Mouse (Mus musculus) kidney, postnatal 0 days (tissue): Measurements from ENCODE around the gene Cdk8. TPM values are rescaled to one million over a fixed set of nuclear protein-coding genes. Genes with fewer than 3 reads are reported as not detected.

Source experiments
- ATAC-seq: fragments of 200-750 bp; cut with Nextera tagmentation; replicated peaks from 2 replicates; pipeline ENCODE4 v1.8.0; 2017; ENCODE audit warnings: low read depth, moderate number of reproducible peaks, moderate TSS enrichment, moderate library complexity; ENCODE audit not compliant: low FRiP score
- DNase-seq: peaks from one replicate; pipeline ENCODE4 v3.0.0-alpha.2; 2016; ENCODE audit warnings: low spot score
- H3K27ac ChIP-seq: fragments of 300-500 bp; sonication (generic); 2 replicates; pipeline ENCODE4 v1.5.1; 2014; ENCODE audit warnings: mild to moderate bottlenecking
- H3K27me3 ChIP-seq: fragments of 300-500 bp; sonication (generic); 2 replicates; pipeline ENCODE4 v1.6.1; 2014; ENCODE audit warnings: low read length, mixed read lengths; ENCODE audit not compliant: insufficient read depth
- H3K36me3 ChIP-seq: fragments of 300-500 bp; sonication (generic); 2 replicates; pipeline ENCODE4 v1.6.1; 2014; ENCODE audit warnings: low read length, mixed read lengths; ENCODE audit not compliant: insufficient read depth
- H3K4me1 ChIP-seq: fragments of 300-500 bp; sonication (generic); replicated peaks from 2 replicates; pipeline ENCODE4 v1.6.1; 2014; ENCODE audit warnings: antibody characterized with exemption, low read length, mixed read lengths; ENCODE audit not compliant: insufficient read depth
- H3K4me2 ChIP-seq: fragments of 300-500 bp; sonication (generic); 2 replicates; pipeline ENCODE4 v1.6.1; 2014; ENCODE audit warnings: mild to moderate bottlenecking, low read length, moderate library complexity, mixed read lengths
- H3K4me3 ChIP-seq: fragments of 300-500 bp; sonication (generic); replicated peaks from 2 replicates; pipeline ENCODE4 v1.5.1; 2014; ENCODE audit warnings: low read depth, low read length
- H3K9ac ChIP-seq: fragments of 300-500 bp; sonication (generic); 2 replicates; pipeline ENCODE4 v1.6.1; 2014; ENCODE audit warnings: low read depth, low read length
- H3K9me3 ChIP-seq: fragments of 300-500 bp; sonication (generic); replicated peaks from 2 replicates; pipeline ENCODE4 v1.6.1; 2016; ENCODE audit warnings: low read length, inconsistent platforms, mixed read lengths
- CTCF ChIP-seq: IDR thresholded peaks from 2 replicates; pipeline ENCODE4 v1.5.1; 2016; ENCODE audit warnings: antibody characterized with exemption, low read depth, mild to moderate bottlenecking, moderate library complexity
- WGBS: fragments of 180-500 bp; shearing (Covaris S2); extraction: QIAGEN DNeasy Blood & Tissue Kit; methylation state at CpG from one replicate; pipeline ENCODE4 v1.1.7; 2014; 5-methylcytosine and 5-hydroxymethylcytosine counted together
- polyA plus RNA-seq: library from polyadenylated mRNA; unstranded; fragments of >200 nt; fragmentation: Nextera tagmentation; extraction: Ambion mirVana; gene quantifications from 2 replicates; pipeline ENCODE4 v1.2.1, GENCODE M21; 2015

Gene Cdk8
- polyA plus RNA-seq, 1 experiment from 2014 or later = 18.1 TPM

DNA sequence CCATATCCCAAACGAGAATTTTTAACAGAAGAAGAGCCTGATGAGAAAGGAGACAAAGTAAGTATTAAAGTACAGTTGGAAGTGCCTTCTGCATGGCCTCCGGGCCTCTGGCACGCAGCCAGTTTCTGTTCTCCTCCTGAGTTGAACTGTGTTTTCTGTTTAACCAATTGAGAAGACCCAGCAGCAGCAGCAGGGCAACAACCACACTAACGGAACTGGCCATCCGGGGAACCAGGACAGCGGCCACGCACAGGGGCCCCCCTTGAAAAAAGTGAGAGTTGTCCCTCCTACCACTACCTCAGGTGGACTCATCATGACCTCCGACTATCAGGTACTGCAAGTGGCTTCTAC, 68.5 kb downstream of the Cdk8 start:
- H3K9ac ChIP-seq = no peak overlapping the region
- no peak for TF ChIP-seq CTCF
- H3K4me3 ChIP-seq = no peak overlapping the region
- H3K9me3 ChIP-seq = no peaks in the 10 kb centered on the region
- no peak for ATAC-seq
- no peaks in the 10 kb centered on the region for H3K4me1 ChIP-seq
- H3K4me2 ChIP-seq = no peak overlapping the region
- H3K27ac ChIP-seq = no peak overlapping the region
- DNase-seq = no peak
- peaks cover 23% of the 10 kb centered on the region for H3K36me3 ChIP-seq
- 79% methylated on average over 8 of the region's 8 CpGs for WGBS
- no peaks in the 10 kb centered on the region for H3K27me3 ChIP-seq

DNA sequence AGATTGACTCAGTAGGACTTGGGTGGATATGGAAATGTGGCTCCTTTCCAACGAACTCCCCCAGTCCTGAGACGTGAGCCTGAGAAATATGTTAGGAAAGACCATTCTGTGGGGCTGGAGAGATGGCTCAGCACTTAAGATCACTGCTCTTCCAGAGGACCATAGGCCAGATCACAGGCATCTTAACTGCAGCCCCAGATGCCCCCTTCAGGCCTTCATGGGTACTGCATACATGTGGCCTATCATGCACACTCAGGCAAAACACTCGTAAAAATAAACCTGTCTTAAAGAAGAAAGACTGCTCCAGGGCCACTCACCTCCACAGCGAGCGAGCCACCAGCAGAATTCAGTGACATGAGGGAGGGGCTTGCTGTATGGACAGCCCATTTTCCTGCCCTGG, 72.4 kb downstream of the Cdk8 start:
- Histone ChIP-seq H3K9me3 (no peaks in the 10 kb centered on the region), H3K36me3 (peaks cover 6% of the 10 kb centered on the region; the same call in 1 of the 2 replicates), H3K4me1 (no peaks in the 10 kb centered on the region), H3K4me2 (no peak overlapping the region), H3K9ac (no peak overlapping the region), H3K27ac (no peak overlapping the region), H3K27me3 (no peaks in the 10 kb centered on the region), H3K4me3 (no peak overlapping the region)
- ATAC-seq = peak; percentile 63
- peak; percentile 81 for TF ChIP-seq CTCF
- peak; percentile 61 for DNase-seq
- 84% methylated on average over 5 of the region's 5 CpGs for WGBS

DNA sequence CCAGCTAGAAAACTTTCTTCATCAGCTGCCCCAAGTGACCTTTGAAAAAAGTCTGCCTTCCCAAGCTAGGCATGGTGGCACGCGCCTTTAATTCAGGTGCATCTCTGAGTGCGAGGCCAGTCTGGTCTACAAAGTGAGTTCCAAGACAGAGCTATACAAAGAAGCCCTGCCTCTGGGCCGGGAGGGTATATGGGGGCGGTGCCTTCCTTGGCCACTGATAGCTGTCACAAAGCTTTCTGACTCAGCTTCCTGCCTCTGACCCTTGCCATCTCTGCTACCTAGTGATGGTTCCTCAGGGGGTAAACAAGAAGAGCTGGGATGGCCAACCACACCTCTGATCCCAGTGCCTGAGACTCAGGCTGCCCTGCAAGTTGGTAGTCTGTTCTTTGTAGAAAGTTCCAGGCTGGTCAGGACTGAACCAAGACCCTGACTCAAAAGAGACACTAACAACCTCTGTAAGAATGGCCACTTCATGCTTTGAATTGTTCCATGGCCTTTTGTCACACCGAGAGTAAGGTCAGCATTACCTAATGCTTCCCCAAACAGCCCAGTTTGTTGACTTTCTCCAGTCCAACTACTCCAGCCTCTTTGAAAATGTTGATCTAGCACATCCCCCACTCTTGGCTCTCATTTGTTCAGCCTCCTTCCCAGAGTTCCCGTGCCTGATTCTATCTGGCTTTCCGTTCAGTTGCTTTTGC, 76.2 kb downstream of the Cdk8 start:
- Histone ChIP-seq H3K4me2 (no peak overlapping the region), H3K27me3 (no peaks in the 10 kb centered on the region), H3K9ac (no peak overlapping the region), H3K4me3 (no peak overlapping the region), H3K27ac (no peak overlapping the region), H3K36me3 (no peaks in the 10 kb centered on the region; the same call in 1 of the 2 replicates), H3K9me3 (no peaks in the 10 kb centered on the region), H3K4me1 (no peaks in the 10 kb centered on the region)
- WGBS = 70% methylated on average over 8 of the region's 8 CpGs
- ATAC-seq (no peak), DNase-seq (no peak)
- no peak for TF ChIP-seq CTCF

DNA sequence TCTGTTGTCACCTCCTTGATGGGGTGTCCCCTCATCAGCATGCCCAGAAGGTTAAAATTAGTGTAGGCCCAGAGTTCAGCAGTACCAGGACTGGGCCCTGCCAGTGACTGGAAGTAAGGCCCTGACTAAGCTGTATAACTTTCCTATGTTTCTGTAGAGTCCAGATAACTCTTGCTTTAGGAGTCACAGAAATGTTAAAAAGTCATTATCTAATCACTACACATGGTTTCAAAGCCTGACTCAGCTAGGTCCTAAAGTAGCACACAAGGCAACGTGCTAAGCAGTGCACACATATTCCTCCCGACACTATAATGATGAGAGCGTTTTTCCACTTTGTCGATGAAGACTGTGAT, 76.7 kb downstream of the Cdk8 start:
- no peak overlapping the region for H3K27ac ChIP-seq

DNA sequence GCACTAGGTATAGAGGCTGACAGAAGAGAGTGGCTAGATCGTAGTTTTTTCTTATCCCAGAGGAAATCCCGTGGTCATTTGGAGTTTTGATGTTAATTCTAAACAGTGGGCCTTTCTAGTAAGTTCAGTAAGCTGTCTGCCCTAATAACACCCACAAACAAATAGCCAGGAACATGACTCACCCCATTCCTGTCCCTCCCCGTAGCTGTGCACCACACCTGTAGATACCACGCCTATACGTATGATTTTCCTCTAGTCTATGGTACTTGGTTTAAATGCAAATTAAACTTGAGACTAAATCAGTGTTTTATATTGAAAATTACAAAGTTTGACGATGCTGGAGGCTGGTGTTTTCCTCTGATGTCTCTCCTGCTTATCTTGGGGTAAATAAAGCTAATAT, 83.5 kb downstream of the Cdk8 start:
- no peaks in the 10 kb centered on the region for H3K36me3 ChIP-seq
- H3K4me1 ChIP-seq = peaks cover 22% of the 10 kb centered on the region; the same call in 1 of the 2 replicates
- 74% methylated on average over 6 of the region's 6 CpGs for WGBS
- H3K4me3 ChIP-seq = no peak overlapping the region
- no peaks in the 10 kb centered on the region for H3K27me3 ChIP-seq
- DNase-seq = no peak
- H3K9me3 ChIP-seq = no peaks in the 10 kb centered on the region
- TF ChIP-seq CTCF = no peak
- no peak for ATAC-seq
- no peak overlapping the region for H3K27ac ChIP-seq
- H3K9ac ChIP-seq = no peak overlapping the region
- H3K4me2 ChIP-seq = no peak overlapping the region

More for the DNA sequence above, 76.7 kb downstream of the Cdk8 start:
- TF ChIP-seq CTCF = no peak
- no peaks in the 10 kb centered on the region; the same call in 1 of the 2 replicates for H3K36me3 ChIP-seq
- H3K4me1 ChIP-seq = no peaks in the 10 kb centered on the region
- H3K4me3 ChIP-seq = no peak overlapping the region
- 96% methylated on average over 4 of the region's 4 CpGs for WGBS
- H3K4me2 ChIP-seq = no peak overlapping the region
- ATAC-seq (no peak), DNase-seq (no peak)
- no peak overlapping the region for H3K9ac ChIP-seq
- H3K27me3 ChIP-seq = no peaks in the 10 kb centered on the region
- H3K9me3 ChIP-seq = no peaks in the 10 kb centered on the region

DNA sequence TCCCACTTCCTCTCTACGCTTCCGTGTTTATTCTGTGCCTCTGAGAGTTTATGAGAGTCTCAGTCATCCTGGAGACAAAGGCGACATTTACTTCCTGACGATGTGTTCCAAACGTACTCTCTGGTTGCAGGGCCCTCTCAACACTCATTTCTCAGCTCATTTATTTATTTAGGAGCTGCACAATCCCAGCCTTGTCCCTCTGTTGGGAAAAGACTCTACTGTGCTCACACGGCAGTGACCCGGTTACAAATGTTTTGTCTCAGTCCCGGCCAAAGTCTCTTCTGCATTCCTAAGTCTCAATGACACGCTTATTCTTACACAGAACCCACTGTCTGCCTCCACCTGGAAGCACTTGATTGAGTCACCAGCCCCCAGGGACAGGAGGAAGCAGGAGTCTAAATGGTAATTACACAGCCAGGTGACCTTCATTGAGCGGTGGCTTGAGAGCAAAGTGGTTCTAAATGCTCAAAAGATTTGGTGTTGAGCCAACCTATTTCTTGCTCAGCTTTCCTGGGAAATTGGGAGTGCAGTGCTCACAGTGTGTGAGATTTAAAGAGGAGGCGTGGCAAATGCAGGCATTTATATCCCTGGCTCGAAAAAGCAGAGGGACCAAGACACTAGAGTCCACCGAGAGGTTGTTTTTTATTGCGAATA, 84.4 kb downstream of the Cdk8 start:
- Histone ChIP-seq H3K4me2 (peak overlapping the region; percentile 32), H3K9me3 (no peaks in the 10 kb centered on the region), H3K27me3 (no peaks in the 10 kb centered on the region), H3K36me3 (no peaks in the 10 kb centered on the region), H3K9ac (no peak overlapping the region), H3K27ac (0 out of 2 replicates have a peak overlapping the region, but pooled peaks have one; percentile 42), H3K4me3 (no peak overlapping the region), H3K4me1 (peaks cover 22% of the 10 kb centered on the region; the same call in 1 of the 2 replicates)
- TF ChIP-seq CTCF = no peak
- DNase-seq (peak; percentile 43), ATAC-seq (0 out of 2 replicates have a peak, but pooled peaks have one; percentile 34)
- WGBS = 14% methylated on average over 14 of the region's 14 CpGs
